Mouse (Mus musculus) kidney, adult 11 months (tissue): ENCODE data around the gene Tbxas1.
A peak's percentile ranks its signal among the peaks of the same experiment; 100 is the strongest.

ENCODE experiments used
- DNase-seq: peaks from one replicate; pipeline ENCODE4 v3.0.0; 2022

Tbxas1 gene

DNA sequence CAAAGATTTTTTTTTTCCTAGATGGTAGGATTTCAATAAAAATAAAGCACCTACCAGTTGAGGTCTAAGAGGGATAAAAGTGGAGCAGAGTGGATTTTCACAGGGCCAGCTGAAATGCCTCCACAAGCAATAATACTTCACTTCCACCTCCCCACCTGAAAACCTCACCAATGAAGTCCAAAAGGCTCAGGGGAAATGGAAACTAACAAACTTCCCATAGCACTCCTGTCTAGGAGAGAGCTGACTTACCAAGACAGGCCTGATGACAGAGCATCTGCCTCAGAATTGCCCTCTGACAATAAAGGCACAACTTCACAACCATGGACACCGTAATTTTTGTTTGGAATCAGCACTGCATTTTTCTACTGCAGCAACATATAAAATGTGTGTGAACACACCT is 15.4 kb upstream of the Tbxas1 start:
- no peak for DNase-seq

DNA sequence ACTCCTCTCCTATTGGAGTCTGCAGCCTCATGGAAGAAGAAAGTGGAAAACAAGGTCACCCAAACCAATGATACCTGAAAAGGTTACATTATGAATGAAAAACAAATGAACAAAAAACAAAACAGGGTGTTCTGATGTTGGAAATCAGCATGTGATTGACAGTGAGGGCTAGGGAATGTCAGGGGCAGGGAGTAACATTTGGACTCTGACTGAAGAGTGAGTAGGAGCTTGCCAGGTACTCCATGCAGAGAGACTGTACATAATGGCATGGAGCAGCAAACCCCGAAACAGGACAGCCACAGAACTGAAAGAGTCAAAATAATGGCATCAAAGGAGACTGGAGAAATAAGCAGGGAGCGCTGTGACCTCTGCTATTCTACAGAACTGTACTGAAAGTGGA is 14.9 kb upstream of the Tbxas1 start:
- no peak for DNase-seq

DNA sequence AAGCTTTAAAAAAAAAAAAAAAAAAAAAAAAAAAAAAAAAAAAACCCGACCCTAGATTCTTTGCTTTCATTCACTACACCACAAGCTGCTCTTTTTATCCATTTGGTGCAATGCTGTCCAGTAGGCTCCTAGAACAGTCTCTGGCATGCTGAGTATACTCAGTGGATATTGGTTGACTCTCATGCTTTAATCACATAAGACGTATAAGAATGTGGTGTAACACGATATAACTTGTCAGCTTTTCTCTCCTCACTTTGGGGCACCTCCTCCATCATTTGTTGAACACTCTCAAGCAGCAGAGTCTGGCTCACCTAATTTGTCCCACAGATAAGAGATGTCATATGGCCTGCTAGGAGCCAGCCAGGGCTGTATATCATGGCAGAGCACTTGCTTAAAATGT is 11.6 kb upstream of the Tbxas1 start:
- no peak for DNase-seq

DNA sequence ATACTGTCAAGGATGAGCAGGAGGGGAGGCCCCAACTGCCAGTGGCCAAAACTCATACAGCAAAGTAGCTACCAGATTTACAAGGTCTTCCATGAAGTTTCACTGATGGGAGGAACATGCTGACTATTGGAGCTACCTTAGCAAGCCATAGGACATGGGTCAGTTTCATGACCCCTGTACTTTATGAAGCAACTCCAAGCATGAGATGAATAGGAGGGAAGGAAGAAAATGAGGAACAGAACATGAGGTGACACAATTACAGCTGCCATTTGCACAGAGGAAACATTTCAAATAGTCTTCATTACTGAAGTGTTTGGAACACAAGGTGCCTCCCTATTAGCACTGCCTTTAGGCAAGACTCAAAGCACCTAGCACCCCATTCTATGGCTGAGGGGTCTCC is 9.4 kb upstream of the Tbxas1 start:
- DNase-seq = no peak

DNA sequence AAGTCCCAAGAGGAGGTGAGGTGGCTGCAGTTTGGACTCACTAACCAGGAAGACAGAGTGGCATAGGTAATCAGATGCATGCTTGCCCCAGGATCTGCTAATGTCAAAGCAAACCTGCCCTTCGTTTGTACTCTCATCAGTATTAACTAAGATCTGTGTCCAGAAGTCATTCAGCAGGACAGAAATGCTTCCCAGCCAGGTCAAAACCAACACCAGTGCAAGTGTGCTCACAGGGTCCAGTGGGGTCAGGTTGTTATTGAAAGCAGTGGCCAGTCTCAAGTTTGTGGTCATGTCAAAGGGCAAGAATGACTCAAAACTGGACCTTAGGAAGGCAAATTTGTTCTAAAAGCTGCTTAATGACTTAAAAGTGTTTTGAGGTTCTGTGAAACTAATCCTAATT is 8.8 kb upstream of the Tbxas1 start:
- DNase-seq = peak; percentile 76

DNA sequence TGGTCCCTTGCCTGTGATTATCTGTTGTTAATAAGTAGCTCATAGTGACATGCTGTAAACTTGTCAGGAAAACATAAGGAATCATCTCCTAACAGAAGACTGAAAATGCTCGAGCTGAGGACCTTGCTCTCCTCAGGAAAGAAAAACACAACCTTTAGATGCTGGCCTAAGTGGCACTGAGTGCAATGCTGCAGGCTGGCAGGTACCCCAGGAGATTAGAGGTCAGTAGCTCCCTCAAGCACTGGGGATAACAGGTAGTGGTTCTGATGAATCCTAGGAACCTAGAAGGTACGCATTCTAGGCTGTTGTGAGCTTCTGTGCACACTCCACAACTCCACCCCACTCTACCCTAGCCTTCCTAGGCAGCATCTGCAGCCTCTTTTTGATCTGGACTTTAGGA is 8.4 kb upstream of the Tbxas1 start:
- DNase-seq = no peak

DNA sequence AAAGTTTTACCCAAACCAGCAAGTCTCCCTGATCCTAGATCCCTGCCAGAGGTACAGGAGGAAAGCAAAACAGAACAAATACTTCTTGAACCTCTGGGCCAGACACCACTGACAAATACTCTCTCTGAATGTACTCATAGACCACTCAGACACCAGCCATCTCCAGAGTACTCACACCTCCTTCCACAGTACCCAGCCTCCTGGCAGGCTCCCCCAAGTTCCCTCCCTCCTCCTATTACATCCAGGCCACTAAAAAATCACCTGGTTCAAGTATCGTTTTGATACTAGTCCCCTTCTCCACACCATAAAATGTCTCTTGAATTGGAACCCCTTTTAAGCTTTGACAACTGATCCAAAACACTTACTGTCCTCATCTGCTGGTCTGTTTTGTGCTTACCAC is 7.9 kb upstream of the Tbxas1 start:
- no peak for DNase-seq

DNA sequence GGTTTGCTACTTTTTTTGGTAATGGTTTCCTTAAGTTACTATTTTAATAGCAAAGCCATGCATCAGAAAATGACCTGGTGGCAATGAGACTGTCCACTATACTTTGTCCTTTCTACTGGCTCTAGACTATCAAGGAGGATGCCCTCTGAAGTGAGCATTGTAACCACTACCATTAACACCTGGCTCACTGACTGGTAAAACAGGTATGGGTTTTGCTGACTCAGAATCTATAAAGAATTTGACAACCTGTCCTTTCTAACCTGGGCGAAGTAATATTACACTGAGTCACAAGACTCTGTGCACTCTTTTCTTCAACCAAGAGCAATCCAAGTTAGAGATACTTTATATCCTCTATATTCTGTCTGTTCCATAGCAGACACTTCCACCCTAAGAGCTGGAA is 6.2 kb upstream of the Tbxas1 start:
- no peak for DNase-seq

DNA sequence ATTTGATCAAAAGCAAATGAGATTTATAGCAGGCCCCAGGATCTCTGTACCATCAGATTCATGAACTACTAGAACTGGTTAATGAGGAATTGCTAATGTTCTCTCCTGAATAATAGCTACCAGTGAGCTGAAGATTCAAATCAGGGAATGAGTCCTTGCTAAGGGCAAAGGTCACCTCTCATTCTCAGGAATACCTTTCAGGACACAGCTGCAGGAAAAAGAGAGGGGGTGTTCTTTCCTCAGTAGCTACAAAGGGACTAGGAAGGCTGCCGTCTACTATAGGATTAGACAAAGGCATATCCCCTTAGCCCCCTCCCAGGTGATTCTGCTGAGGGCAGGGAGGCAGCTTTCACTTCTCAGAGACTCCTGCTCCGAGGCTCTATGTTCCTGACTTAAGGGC is 5.1 kb upstream of the Tbxas1 start:
- no peak for DNase-seq

DNA sequence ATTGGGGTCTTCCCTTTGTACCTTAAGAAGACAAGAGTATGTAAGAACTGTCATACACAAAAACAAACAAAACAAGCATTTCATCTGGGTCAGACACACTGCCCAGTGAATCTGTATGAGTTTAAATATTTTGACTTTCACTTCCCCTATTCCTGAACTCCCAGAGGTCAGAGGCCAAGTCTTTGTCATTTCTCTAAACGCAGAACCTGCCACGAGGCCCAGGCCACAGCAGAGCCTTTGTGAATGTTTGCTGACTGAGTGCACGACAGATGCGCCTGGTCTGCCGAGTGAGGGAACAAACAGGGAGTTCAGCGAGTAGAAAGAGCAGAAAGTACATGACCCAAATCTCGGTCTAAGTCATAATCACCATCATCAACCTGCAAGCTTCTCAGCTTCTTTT is 4.2 kb upstream of the Tbxas1 start:
- DNase-seq = no peak

DNA sequence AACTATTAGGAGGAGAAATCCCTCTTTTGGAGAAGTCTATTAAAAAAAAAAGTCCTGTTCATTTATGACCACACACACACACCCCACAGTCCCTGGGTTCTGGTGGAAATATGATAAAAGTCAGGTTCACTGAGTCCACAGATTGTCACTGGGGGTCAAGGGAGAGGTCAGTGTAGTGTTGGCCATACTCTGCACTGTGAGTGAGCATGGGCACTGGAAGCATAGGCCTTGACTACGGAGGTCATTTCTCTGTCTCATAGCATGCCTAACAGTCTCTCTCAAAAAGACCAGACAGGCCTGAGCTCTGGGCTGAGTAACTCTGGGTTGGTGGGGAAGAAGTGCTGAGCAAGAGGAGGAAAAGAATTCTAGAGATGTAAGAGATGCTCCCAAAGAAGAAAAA is 1.9 kb upstream of the Tbxas1 start:
- no peak for DNase-seq

DNA sequence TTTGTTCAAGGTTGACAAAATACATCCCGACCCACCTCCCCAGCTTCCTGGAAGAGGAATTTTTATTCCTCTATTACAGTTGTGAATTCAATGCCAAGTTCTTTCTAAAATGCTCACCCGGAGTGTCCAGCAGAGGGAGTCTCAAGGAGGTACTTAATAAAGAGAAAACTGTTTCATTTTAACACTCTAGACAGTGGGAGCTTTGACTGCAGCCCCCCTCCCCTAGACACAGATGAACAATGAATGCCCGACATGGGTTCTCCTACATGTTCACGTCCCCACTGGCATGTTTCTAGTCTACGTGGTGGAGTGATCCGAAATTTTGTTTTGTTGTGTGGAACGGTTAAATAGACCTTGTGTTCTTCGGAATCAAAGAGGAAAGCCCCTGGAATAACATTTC is 1.2 kb upstream of the Tbxas1 start:
- DNase-seq = peak; percentile 62

DNA sequence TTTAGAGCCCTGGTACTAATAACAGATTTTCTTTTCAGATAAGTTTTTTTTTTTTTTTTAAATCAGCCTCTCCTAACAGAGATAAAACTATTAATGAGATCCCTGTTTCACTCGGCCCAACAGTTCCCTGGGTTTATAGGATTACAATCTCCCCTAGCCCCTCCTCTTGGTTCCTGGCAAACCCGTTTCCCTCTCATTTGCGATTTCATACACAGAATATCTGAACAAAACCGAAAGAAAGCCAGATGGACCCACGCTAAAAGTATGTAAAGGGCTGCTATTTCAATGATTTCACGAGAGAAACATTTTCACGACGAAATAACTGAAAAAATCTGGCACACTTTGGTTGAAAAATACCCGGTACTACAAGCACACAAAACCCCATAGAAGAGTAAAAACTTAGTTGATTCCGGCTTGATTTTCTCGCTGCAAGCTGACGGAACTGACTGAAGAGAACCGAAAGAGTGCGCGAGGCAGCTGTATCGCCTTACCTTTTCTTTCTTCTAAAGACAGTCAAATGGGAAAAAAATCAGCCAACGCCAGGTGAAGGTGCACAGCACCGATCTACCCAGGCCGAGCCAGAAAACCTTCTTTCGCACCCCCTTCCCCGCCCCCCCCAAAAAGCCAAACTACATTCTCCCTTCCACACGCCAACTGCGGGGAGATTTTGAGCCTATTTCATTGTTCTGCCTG is 493 bp upstream of the Tbxas1 start:
- no peak for DNase-seq

DNA sequence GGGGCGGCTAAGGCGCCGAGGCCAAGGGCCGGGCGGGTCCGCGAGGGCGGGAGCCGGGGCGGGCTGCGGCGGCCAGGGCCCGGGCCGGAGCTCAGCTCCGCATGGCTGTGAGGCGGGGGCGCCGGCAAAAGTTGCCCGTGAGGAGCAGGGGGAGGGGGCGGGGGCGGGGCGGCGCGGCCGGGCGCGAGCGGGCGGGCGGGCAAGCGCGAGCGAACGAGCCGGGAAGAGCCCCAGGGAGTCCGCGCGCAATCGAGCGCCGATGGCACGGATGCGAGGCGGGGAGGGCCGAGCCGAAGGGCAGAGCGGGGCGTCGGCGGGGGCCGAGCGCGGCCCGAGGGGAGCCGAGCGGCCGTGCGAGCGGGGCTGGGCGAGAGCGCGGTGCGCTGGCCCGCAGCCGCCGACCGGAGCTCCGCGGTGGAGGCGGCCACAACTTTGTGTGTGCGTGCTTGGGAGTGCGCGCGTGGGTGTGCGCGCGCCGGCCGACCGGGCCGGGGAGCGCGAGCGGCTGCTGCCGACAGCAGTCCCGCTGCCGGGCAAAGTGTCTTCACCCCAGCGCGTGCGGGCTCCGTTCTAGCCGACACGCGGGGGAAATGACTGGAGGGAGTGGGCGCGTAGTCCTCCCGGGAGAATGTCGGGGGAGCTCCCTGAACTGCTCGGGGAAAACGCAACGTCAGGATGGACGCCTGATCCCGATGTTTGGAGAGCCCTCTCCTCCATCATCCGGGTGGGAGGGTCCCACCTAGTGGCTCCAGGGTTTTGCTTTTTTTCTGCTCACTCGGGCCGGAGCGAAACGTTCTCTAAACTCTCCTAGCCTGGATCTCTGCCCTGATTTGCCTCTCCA is 1.1 kb downstream of the Tbxas1 start, which contains the start of gene Hipk2:
TSS of gene Hipk2 (minus strand) at position 95 of the 841 bp plus-strand sequence.
- peak; percentile 80 for DNase-seq

DNA sequence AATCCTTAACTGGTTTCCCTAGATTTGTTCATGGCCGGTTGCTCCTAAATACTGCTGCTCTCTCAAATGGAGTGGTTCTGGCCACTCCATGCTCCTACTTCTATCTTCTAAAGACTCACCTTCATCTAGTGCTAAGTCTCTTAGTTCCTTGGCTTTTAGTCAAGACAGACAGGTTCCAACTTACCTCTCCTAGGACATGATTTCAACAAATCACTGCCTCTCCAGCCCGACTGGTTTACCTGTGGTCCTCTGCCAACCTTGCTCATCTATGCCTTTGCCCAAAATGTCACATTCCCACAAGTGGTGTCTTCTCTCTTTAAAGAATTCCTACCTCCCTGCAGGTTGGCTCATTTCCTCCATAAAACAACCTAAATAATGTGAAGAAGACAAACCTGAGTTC is 2.5 kb downstream of the Tbxas1 start:
- DNase-seq = no peak

DNA sequence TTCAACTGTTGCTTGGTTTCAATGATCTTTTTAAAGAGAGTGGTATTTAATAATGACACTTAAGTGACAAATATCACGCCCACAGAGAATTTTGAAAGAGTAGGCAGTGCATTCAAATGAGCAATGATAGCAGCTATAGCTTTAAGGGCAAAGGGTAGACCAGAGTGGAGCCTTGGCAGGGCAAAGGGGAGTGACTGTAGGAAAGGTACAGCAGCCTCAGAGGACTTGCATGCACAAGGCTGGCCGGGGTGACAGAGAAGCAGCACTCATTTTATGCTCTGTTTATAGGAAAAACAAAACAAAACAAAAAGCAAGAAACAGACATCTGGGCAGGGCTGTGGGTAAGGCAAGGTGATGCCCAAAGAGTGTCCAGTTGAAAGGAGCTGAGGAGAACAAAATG is 6.3 kb downstream of the Tbxas1 start:
- peak; percentile 39 for DNase-seq

DNA sequence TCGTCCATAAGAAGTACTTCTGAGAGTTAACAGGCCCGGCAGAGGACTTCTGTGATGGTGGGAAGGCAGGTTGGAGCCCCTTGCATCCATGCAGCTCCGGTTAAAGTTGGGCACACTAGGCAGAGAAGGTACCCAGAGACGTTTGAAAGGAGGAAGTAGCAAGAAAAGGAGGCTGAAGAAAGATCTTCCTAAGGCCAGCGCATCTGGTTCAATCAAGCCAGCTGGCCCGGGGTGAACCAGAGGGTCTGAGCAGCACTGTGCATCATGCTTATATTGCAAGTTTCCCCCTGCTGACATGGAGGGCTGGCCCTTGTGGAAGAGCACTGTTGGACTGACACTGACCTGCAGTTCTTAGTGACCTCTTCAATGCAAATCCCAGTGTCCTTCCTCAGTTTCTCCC is 6.8 kb downstream of the Tbxas1 start:
- DNase-seq = no peak

DNA sequence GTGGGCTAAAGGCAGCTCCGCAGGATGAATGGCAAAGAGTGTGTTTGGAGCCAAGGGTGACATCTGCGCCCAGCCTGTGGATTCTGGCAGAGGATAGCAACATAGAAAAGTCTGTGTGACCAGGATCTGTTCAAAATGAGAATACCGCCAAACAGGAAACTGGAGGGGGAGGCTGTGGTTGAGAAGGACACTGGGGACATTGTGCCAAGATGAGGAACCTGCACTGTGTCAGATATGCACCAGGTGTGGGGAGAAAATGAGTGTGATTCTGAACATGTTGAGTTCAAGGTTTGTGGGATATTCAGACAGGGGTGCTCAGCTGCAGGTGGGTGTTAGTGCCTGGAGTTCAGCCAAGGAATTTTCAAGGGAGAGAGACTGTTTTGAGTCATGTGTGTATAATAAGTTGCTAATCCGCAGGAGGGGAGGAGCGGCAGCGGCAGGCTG is 7.5 kb downstream of the Tbxas1 start:
- DNase-seq = no peak

DNA sequence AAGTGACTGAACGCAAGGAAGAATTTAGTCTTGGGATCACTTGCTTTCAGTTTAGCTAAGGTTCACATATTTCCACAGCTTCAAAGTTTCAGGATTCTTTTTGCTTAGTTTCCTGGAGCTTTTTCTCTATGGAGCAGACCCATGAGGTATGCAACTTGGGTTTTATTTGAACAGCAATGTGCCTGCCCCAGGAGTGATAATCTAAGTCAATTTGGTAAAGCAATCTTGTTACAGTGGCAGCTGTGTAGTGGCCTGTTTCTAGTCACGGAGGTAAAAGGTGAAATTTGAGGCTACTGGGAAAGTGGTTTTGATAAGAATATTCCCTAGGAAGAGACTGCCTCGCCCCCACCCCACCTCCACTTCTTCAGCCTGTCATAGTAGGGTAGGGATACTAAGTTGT is 9.3 kb downstream of the Tbxas1 start:
- no peak for DNase-seq

DNA sequence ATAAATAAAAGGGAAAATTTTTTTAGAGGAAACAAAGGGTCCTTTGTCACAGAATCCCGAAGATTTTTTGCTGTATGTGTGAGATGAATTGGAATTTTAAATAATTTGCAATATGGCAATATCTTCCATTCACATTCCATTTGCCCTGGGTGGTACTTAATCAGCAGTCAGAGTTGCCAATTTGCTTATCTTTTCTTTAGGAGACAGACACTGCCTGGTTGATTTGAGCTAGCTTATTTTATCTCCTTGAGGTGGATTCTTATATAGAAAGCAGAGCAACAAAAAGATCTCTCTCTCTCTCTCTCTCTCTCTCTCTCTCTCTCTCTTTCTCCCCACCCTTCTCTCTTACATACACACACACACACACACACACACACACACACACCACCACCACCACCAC is 9.9 kb downstream of the Tbxas1 start:
- DNase-seq = no peak

DNA sequence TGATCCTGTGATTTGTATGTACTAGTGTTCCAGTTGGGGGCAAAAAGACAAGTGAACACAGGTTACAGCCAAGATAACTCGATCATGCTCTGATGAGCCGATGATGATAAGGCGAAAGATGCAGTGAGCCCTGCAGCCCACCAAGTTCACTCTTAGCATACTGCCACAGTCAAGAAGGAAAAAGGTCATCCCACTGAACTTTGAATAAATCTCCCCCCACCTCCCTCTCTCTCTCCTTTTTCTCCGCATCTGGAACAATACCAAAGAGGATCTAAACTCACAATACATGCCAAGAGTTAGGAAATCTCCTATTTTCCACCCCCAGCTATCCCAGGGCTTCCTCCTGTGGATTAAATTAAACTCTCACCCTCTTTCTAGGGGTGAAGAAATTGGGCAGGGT is 12.2 kb downstream of the Tbxas1 start:
- DNase-seq = no peak

DNA sequence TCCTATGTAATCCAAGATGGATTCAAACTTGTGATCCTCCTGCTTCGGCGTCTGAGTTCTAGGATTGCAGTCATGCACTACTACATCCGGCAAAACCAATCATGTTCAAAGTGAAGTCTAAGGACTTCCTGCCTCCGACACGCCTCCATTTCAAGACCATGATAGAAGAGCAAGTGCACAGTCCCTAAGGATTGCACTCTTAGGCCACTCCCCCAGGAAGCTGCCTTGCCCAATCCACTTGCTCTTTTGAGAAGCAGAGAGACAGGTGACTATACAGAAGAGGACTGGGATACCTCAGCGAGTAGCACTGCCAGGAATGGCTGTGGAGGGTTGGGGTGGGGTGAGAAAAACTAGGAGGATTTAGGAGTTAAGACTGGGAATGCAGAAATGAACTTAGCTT is 14.0 kb downstream of the Tbxas1 start:
- no peak for DNase-seq

DNA sequence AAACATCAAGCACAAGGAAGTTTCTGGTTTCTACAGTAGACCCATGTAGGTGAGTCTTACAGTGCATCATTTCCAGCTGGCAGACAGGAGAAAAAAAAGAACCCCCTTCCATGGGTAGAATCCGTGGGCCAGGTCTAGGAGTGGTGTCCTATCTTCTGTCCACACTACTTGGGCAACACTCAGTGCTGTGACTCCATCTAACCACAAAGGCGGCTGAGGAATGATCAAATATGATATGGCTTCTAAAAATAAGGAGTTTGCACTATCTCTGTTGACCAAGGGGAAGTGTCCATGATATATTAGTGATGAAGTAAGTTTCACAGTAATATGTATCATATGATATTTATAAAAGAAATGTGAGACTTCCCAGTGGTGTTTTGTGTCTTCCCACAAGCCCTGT is 16.8 kb downstream of the Tbxas1 start:
- no peak for DNase-seq

DNA sequence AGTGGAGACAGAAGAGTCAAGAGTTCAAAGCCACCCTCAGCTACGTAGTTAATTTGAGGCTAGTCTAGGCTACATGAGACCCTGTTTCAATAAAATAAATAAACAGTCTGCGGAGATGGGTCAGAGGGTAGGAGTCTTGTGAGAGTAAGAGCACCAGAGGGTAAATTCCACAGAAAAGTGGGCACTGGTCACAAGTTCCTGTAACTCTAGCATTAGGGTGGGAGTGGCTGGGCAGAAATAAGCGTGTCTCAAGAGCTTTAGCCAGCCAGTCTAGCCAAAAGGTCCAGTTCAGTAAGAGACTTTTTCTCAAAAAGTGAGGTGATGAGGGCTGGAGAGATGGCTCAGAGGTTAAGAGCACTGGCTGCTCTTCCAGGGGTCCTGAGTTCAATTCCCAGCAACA is 18.4 kb downstream of the Tbxas1 start:
- DNase-seq = no peak

DNA sequence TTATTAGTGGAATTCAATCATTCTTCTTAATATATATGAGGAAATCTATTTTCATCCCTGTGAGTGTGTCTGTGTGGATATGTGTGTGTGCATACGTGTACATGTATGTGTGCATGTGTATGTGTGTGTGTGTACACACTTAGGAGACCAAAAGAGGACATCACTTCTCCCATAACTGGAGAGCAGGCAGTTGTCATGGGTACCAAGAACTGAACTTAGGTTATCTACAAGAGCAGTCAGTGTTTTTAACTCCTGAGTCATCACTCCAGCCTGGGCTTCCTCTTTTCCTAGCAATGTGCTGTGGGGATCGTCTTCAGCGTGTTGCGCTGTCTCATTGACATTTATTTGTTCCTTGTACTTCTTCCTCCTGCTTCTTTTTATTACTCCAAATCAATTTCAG is 24.9 kb downstream of the Tbxas1 start:
- no peak for DNase-seq
